Mouse (Mus musculus) bone marrow, adult 2 months (tissue): ENCODE measurements around the gene Gm13288.
"Not testable (repeated sequence)": the region's sequence is repeated elsewhere in the genome, so short reads cannot be mapped to it uniquely, and the experiment has no call there.

Source experiments
- CTCF ChIP-seq: fragments of 200-500 bp; IDR thresholded peaks from 2 replicates; pipeline ENCODE4 v1.5.1; 2011; ENCODE audit warnings: low read length, control low read depth; ENCODE audit not compliant: control insufficient read depth, insufficient read depth
- POLR2A ChIP-seq: fragments of 200-500 bp; IDR thresholded peaks from 2 replicates; pipeline ENCODE4 v1.6.1; 2011; ENCODE audit warnings: low read depth, mild to moderate bottlenecking, control low read depth, low read length, borderline replicate concordance; ENCODE audit not compliant: control insufficient read depth

DNA sequence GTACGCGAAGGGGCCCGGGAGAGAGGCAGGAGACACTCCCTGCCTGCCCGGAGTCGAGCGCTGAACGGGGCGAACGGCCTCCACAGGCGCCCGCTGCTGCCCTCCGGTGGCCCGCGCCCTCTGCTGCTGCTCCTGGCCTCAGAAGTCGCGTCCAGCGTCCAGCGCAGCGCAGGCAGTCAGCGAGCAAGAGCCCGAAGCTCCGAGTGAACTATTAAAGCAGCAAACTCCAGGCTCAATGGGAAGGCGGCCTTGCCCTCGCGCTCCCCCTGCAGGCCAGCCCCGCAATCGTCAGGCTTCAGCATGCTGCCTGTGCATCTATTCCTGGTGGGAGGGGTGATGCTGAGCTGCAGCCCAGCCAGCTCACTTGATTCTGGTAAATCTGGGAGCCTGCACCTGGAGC is 19.9 kb upstream of the Gm13288 start, which contains the start of gene Gm13276:
- not testable (repeated sequence) for TF ChIP-seq POLR2A, CTCF
